Mouse (Mus musculus) hindbrain, embryonic 15.5 days (tissue): Measurements from ENCODE around the gene Dstn. TPM values are rescaled to one million over a fixed set of nuclear protein-coding genes. Genes with fewer than 3 reads are reported as not detected.

Experiments used
- ATAC-seq: fragments of 200-750 bp; cut with Nextera tagmentation; 2 replicates; pipeline ENCODE4 v1.8.0; 2017; ENCODE audit warnings: low read depth, moderate number of reproducible peaks, moderate TSS enrichment; ENCODE audit not compliant: low FRiP score
- H3K27ac ChIP-seq: fragments of 300-500 bp; sonication (generic); replicated peaks from 2 replicates; pipeline ENCODE4 v1.5.1; 2015; ENCODE audit warnings: mild to moderate bottlenecking, inconsistent platforms
- H3K27me3 ChIP-seq: fragments of 300-500 bp; sonication (generic); 2 replicates; pipeline ENCODE4 v1.6.1; 2015; ENCODE audit warnings: control low read depth, inconsistent platforms
- H3K36me3 ChIP-seq: fragments of 300-500 bp; sonication (generic); 2 replicates; pipeline ENCODE4 v1.6.1; 2015; ENCODE audit warnings: control low read depth, inconsistent platforms
- H3K4me1 ChIP-seq: fragments of 300-500 bp; sonication (generic); replicated peaks from 2 replicates; pipeline ENCODE4 v1.6.1; 2015; ENCODE audit warnings: control low read depth, inconsistent platforms
- H3K4me2 ChIP-seq: fragments of 300-500 bp; sonication (generic); 2 replicates; pipeline ENCODE4 v1.6.1; 2015; ENCODE audit warnings: moderate library complexity, mild to moderate bottlenecking, inconsistent platforms
- H3K4me3 ChIP-seq: fragments of 300-500 bp; sonication (generic); 2 replicates; pipeline ENCODE4 v1.5.1; 2015; ENCODE audit warnings: mild to moderate bottlenecking, inconsistent platforms
- H3K9ac ChIP-seq: fragments of 300-500 bp; sonication (generic); 2 replicates; pipeline ENCODE4 v1.6.1; 2015; ENCODE audit warnings: inconsistent platforms
- H3K9me3 ChIP-seq: fragments of 300-500 bp; sonication (generic); 2 replicates; pipeline ENCODE4 v1.6.1; 2016; ENCODE audit warnings: control low read depth, inconsistent platforms
- WGBS: fragments of 180-500 bp; shearing (Covaris S2); methylation state at CpG from one replicate; pipeline ENCODE4 v1.1.7; 2015; 5-methylcytosine and 5-hydroxymethylcytosine counted together
- polyA plus RNA-seq: library from polyadenylated mRNA; unstranded; fragments of >200 nt; fragmentation: Nextera tagmentation; extraction: Ambion mirVana; gene quantifications from 2 replicates; pipeline ENCODE4 v1.2.1, GENCODE M21; 2015

Gene Dstn
- polyA plus RNA-seq, 1 experiment from 2014 or later, result 431 TPM

GRCm38 (mm10) chr2:143891302-143892048 is 23.6 kb upstream of the Dstn start:
- Histone ChIP-seq H3K9ac (no peak overlapping the region), H3K4me3 (no peak overlapping the region), H3K9me3 (no peaks in the 10 kb centered on the region), H3K4me2 (no peak overlapping the region), H3K27ac (no peak overlapping the region), H3K36me3 (no peaks in the 10 kb centered on the region), H3K4me1 (no peaks in the 10 kb centered on the region), H3K27me3 (no peaks in the 10 kb centered on the region)
- WGBS, result 92% methylated on average over 10 of the region's 10 CpGs
- ATAC-seq, result no peak

- no peak overlapping the region for H3K27ac ChIP-seq
- H3K4me1 ChIP-seq, result no peaks in the 10 kb centered on the region
- ATAC-seq, result no peak
- no peak overlapping the region for H3K9ac ChIP-seq
- H3K9me3 ChIP-seq, result no peaks in the 10 kb centered on the region
- H3K36me3 ChIP-seq, result no peaks in the 10 kb centered on the region
- no peaks in the 10 kb centered on the region for H3K27me3 ChIP-seq
- WGBS, result 94% methylated on average over 9 of the region's 9 CpGs
- no peak overlapping the region for H3K4me2 ChIP-seq
- H3K4me3 ChIP-seq, result no peak overlapping the region
These were observed 15.5 kb upstream of the Dstn start for GRCm38 (mm10) chr2:143899470-143900220.

GRCm38 (mm10) chr2:143900821-143901351 is 14.2 kb upstream of the Dstn start:
- ATAC-seq, result no peak
- no peak overlapping the region for H3K4me3 ChIP-seq
- WGBS, result 71% methylated on average over 5 of the region's 5 CpGs
- no peaks in the 10 kb centered on the region for H3K27me3 ChIP-seq
- H3K27ac ChIP-seq, result no peak overlapping the region
- H3K4me2 ChIP-seq, result no peak overlapping the region
- H3K4me1 ChIP-seq, result no peaks in the 10 kb centered on the region
- H3K9ac ChIP-seq, result no peak overlapping the region
- no peaks in the 10 kb centered on the region for H3K9me3 ChIP-seq
- H3K36me3 ChIP-seq, result no peaks in the 10 kb centered on the region

- ATAC-seq, result no peak
- H3K36me3 ChIP-seq, result no peaks in the 10 kb centered on the region
- WGBS, result 82% methylated on average over 9 of the region's 9 CpGs
- no peaks in the 10 kb centered on the region for H3K4me1 ChIP-seq
- no peak overlapping the region for H3K4me2 ChIP-seq
- H3K9me3 ChIP-seq, result no peaks in the 10 kb centered on the region
- no peak overlapping the region for H3K4me3 ChIP-seq
- H3K27me3 ChIP-seq, result no peaks in the 10 kb centered on the region
- no peak overlapping the region for H3K9ac ChIP-seq
- no peak overlapping the region for H3K27ac ChIP-seq
These were observed 11.6 kb upstream of the Dstn start for GRCm38 (mm10) chr2:143903376-143904045.

GRCm38 (mm10) chr2:143904896-143905295 is 10.2 kb upstream of the Dstn start:
- Histone ChIP-seq H3K9ac (no peak overlapping the region), H3K9me3 (no peaks in the 10 kb centered on the region), H3K4me3 (no peak overlapping the region), H3K4me2 (no peak overlapping the region), H3K36me3 (no peaks in the 10 kb centered on the region), H3K4me1 (no peaks in the 10 kb centered on the region), H3K27me3 (no peaks in the 10 kb centered on the region), H3K27ac (no peak overlapping the region)
- WGBS, result 84% methylated on average over 5 of the region's 5 CpGs
- no peak for ATAC-seq

- H3K9ac ChIP-seq, result no peak overlapping the region
- no peak overlapping the region for H3K4me2 ChIP-seq
- H3K27me3 ChIP-seq, result no peaks in the 10 kb centered on the region
- H3K4me3 ChIP-seq, result no peak overlapping the region
- H3K27ac ChIP-seq, result no peak overlapping the region
- H3K36me3 ChIP-seq, result no peaks in the 10 kb centered on the region
- H3K4me1 ChIP-seq, result no peaks in the 10 kb centered on the region; the same call in 1 of the 2 replicates
- no peaks in the 10 kb centered on the region for H3K9me3 ChIP-seq
- WGBS, result 87% methylated on average over 2 of the region's 2 CpGs
- ATAC-seq, result no peak
These were observed 5.9 kb upstream of the Dstn start for GRCm38 (mm10) chr2:143909230-143909629.

GRCm38 (mm10) chr2:143912199-143912598 is 2.9 kb upstream of the Dstn start:
- peaks cover 11% of the 10 kb centered on the region for H3K4me1 ChIP-seq
- H3K27me3 ChIP-seq, result no peaks in the 10 kb centered on the region
- no peaks in the 10 kb centered on the region for H3K9me3 ChIP-seq
- H3K27ac ChIP-seq, result no peak overlapping the region
- H3K4me3 ChIP-seq, result no peak overlapping the region
- H3K4me2 ChIP-seq, result no peak overlapping the region
- H3K36me3 ChIP-seq, result no peaks in the 10 kb centered on the region
- WGBS, result 93% methylated on average over 2 of the region's 2 CpGs
- H3K9ac ChIP-seq, result no peak overlapping the region
- no peak for ATAC-seq

GRCm38 (mm10) chr2:143914221-143914620 is 899 bp upstream of the Dstn start:
- 5% methylated on average over 10 of the region's 10 CpGs for WGBS
- Histone ChIP-seq H3K9ac (peak overlapping the region; percentile 96), H3K36me3 (no peaks in the 10 kb centered on the region), H3K4me1 (peaks cover 31% of the 10 kb centered on the region), H3K27me3 (no peaks in the 10 kb centered on the region), H3K4me2 (peak overlapping the region; percentile 71), H3K27ac (peak overlapping the region; percentile 98), H3K4me3 (peak overlapping the region; percentile 91), H3K9me3 (no peaks in the 10 kb centered on the region)
- ATAC-seq, result no peak

GRCm38 (mm10) chr2:143915600-143916135 is 548 bp downstream of the Dstn start:
- Histone ChIP-seq H3K36me3 (no peaks in the 10 kb centered on the region), H3K27me3 (no peaks in the 10 kb centered on the region), H3K4me1 (peaks cover 38% of the 10 kb centered on the region), H3K4me2 (peak overlapping the region; percentile 71), H3K4me3 (peak overlapping the region; percentile 91), H3K9me3 (no peaks in the 10 kb centered on the region), H3K9ac (peak overlapping the region; percentile 96), H3K27ac (peak overlapping the region; percentile 98)
- under 1% methylated on average over 31 of the region's 32 CpGs for WGBS
- peak; percentile 25 for ATAC-seq

GRCm38 (mm10) chr2:143916229-143916628 is 1.1 kb downstream of the Dstn start:
- peak overlapping the region; percentile 98; the same call in 1 of the 2 replicates for H3K27ac ChIP-seq
- no peaks in the 10 kb centered on the region for H3K27me3 ChIP-seq
- H3K9me3 ChIP-seq, result no peaks in the 10 kb centered on the region
- H3K9ac ChIP-seq, result peak overlapping the region; percentile 96
- H3K4me1 ChIP-seq, result peaks cover 43% of the 10 kb centered on the region
- H3K4me3 ChIP-seq, result peak overlapping the region; percentile 91
- no peaks in the 10 kb centered on the region for H3K36me3 ChIP-seq
- WGBS, result 8% methylated on average over 5 of the region's 5 CpGs
- no peak for ATAC-seq
- peak overlapping the region; percentile 71 for H3K4me2 ChIP-seq

- 76% methylated on average over 5 of the region's 5 CpGs for WGBS
- Histone ChIP-seq H3K9ac (no peak overlapping the region), H3K4me2 (peak overlapping the region; percentile 71), H3K4me3 (no peak overlapping the region), H3K27me3 (no peaks in the 10 kb centered on the region), H3K36me3 (no peaks in the 10 kb centered on the region), H3K9me3 (no peaks in the 10 kb centered on the region), H3K4me1 (peaks cover 43% of the 10 kb centered on the region), H3K27ac (no peak overlapping the region)
- no peak for ATAC-seq
These were observed 2.5 kb downstream of the Dstn start for GRCm38 (mm10) chr2:143917622-143918021.
